Mouse (Mus musculus): ENCODE data around the gene Gm7233. TPM values are rescaled to one million over a fixed set of nuclear protein-coding genes. Genes with fewer than 3 reads are reported as not detected.
"Not testable (repeated sequence)": the region's sequence is repeated elsewhere in the genome, so short reads cannot be mapped to it uniquely, and the experiment has no call there.

Gene Gm7233
- not detected in 2 replicates for polyA plus RNA-seq (2016; fragmentation: Nextera tagmentation; extraction: Ambion mirVana)

GRCm38 (mm10) chr14:43179567-43179966 lies at the start of gene Gm7233:
TSS of gene Gm7233 (plus strand) at chr14:43179867.
- DNase-seq (ENCODE audit: low spot score); H3K9me3 ChIP-seq; H3K27ac ChIP-seq; H3K36me3 ChIP-seq; H3K27me3 ChIP-seq (ENCODE audit: insufficient read depth, poor library complexity, severe bottlenecking); H3K4me1 ChIP-seq; H3K4me3 ChIP-seq: not testable (repeated sequence)
- WGBS = 77% methylated on average over 5 of the region's 5 CpGs

DNA sequence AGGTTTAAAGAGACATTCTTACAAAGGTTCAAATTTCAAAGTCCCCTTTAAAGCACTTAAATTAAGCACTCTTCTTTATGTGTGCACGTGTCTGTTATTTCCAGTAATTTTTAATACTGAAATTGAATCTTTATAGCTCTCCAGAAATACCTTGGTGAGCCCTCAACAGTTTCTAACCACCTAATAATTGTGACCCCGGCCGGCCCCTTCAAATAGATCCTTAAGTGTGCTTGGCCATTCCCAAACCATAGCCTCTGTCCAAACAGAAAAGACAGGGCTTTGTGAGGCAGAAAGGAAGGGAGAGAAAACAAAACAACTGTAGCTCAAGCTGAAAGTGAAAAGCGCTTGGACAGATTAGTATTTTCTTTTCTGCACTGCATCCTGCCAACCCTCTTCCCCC lies 12.5 kb upstream of the Gm7233 start:
- H3K9me3 ChIP-seq; H3K27ac ChIP-seq; DNase-seq (ENCODE audit: low spot score); H3K4me3 ChIP-seq; H3K27me3 ChIP-seq (ENCODE audit: insufficient read depth, poor library complexity, severe bottlenecking); H3K36me3 ChIP-seq; H3K4me1 ChIP-seq: not testable (repeated sequence)
- WGBS = 63% methylated on average over 4 of the region's 4 CpGs

DNA sequence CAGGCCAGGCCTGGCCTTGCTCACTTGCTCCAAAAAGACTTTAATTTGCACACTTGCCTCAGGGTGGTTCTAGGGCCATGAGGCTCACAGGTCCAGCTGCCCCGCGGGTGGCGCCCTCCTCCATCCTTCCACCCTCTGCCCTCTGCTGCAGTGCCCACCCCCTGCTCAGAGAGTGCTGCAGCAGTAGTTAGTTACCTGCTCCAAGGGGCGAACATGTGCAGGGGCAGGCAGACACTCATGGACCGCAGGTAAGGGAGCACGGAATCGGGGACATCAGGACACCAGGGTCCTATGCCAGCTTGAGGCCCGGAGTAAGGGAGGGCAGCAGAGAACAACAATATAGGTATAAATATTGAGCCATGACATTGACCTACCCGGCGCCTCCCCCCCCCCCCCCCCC lies 11.7 kb upstream of the Gm7233 start:
- not testable (repeated sequence) for H3K27me3 ChIP-seq (ENCODE audit: insufficient read depth, poor library complexity, severe bottlenecking); DNase-seq (ENCODE audit: low spot score); H3K36me3 ChIP-seq; H3K9me3 ChIP-seq; H3K27ac ChIP-seq; H3K4me3 ChIP-seq; H3K4me1 ChIP-seq
- WGBS = no CpG with 5 or more reads among the region's 10 CpGs

DNA sequence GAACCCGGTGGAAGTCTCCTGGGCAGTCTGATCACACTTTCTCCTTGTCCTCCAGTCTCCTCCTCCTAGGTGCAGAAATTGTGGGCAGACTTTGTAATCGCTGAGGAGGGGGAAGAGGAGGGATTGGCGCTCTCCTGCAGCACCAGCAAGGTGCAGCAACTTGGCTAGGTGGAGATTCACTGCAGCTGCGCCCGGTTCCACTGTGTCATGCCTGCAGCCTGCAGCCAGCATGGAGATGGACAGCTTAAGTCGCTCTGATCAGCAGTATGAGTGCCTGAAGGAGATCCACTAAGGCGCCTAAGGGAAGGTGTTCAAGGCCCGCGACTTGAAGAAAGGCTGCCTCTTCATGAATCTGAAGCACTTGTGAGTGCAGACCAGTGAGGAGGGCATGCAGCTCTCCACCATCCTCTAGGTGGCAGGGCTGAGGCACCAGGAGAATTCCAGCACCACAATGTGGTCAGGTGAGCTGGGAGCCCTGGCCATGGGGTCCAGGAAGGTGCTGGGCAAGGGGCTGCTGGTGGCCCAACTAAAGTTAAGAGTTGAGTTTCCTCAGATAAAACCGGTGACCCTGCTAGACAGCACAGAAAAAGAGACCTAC lies 11.0 kb upstream of the Gm7233 start:
- H3K36me3 ChIP-seq; H3K27ac ChIP-seq; H3K9me3 ChIP-seq; H3K4me1 ChIP-seq; H3K27me3 ChIP-seq (ENCODE audit: insufficient read depth, poor library complexity, severe bottlenecking); DNase-seq (ENCODE audit: low spot score); H3K4me3 ChIP-seq: not testable (repeated sequence)
- 35% methylated on average over 1 of the region's 10 CpGs for WGBS

DNA sequence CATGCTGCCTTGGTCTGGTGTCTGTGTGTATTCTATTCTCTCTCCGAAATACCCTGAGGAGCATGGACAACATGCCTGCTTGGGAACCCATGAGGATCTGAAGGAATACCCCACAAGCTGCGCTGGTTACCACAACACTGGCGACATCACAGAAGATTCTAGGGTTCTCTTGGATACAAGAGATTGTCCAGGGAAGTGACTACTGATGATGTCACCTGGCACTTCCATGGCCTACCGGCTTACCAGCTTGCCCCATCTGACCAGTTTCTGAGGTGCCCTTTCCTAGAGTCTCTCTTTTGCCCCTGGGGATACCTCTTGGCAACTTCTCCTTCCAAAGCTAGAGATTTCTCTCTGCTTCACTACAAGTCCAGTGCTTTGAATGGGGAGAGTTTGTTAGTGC lies 55.5 kb downstream of the Gm7233 start, which contains the start of gene Gm8122:
Gene Gm8122, minus strand, starts transcription at position 101 of the 400 bp plus-strand sequence.
- H3K27ac ChIP-seq; DNase-seq (ENCODE audit: low spot score); H3K36me3 ChIP-seq; H3K4me3 ChIP-seq; H3K4me1 ChIP-seq; H3K9me3 ChIP-seq; H3K27me3 ChIP-seq (ENCODE audit: insufficient read depth, poor library complexity, severe bottlenecking): not testable (repeated sequence)
- WGBS = 92% methylated on average over 3 of the region's 4 CpGs

Other genes with a start within 250 kb of the Gm7233 start
- not detected in 2 replicates for gene Gm8082, start 186.2 kb upstream of the Gm7233 start, polyA plus RNA-seq (2016; fragmentation: Nextera tagmentation; extraction: Ambion mirVana)
- not detected in 2 replicates for gene Gm10376, start 164.2 kb upstream of the Gm7233 start, polyA plus RNA-seq (2016; fragmentation: Nextera tagmentation; extraction: Ambion mirVana)
- gene Gm8094, start 103.2 kb upstream of the Gm7233 start, polyA plus RNA-seq (2016; fragmentation: Nextera tagmentation; extraction: Ambion mirVana) = not detected in 2 replicates
- gene Gm8104, start 79.3 kb upstream of the Gm7233 start, polyA plus RNA-seq (2016; fragmentation: Nextera tagmentation; extraction: Ambion mirVana) = 0.10 TPM in 1 of 2 replicates, not detected in the other
- gene Gm8122, start 55.4 kb downstream of the Gm7233 start, polyA plus RNA-seq (2016; fragmentation: Nextera tagmentation; extraction: Ambion mirVana) = not detected in 2 replicates
- not detected in 2 replicates for gene Gm8126, start 78.8 kb downstream of the Gm7233 start, polyA plus RNA-seq (2016; fragmentation: Nextera tagmentation; extraction: Ambion mirVana)
- gene Gm9732, start 95.2 kb downstream of the Gm7233 start, polyA plus RNA-seq (2016; fragmentation: Nextera tagmentation; extraction: Ambion mirVana) = not detected in 2 replicates
- not detected in 2 replicates for gene Gm8127, start 114.0 kb downstream of the Gm7233 start, polyA plus RNA-seq (2016; fragmentation: Nextera tagmentation; extraction: Ambion mirVana)
- not detected in 2 replicates for gene 1700001F09Rik, start 167.9 kb downstream of the Gm7233 start, polyA plus RNA-seq (2016; fragmentation: Nextera tagmentation; extraction: Ambion mirVana)
- gene Gm8138, start 236.5 kb downstream of the Gm7233 start, polyA plus RNA-seq (2016; fragmentation: Nextera tagmentation; extraction: Ambion mirVana) = not detected in 2 replicates